Mouse (Mus musculus) ZHBTc4 (cell line): ENCODE results near the gene Rpl10.
A peak's percentile ranks its signal among the peaks of the same experiment; 100 is the strongest.

Experiments used
- DNase-seq: peaks from one replicate; pipeline ENCODE4 v3.0.0-alpha.2; 2011; ENCODE audit warnings: low read depth, low spot score

The Rpl10 gene

GRCm38 (mm10) chrX:74270062-74270901 is at the start of gene Rpl10:
Gene Rpl10 (plus strand): TSS chrX:74270812.
- DNase-seq = peak; percentile 96

GRCm38 (mm10) chrX:74230038-74230437 is 40.6 kb upstream of the Rpl10 start:
- DNase-seq = no peak

- no peak for DNase-seq
These were observed 37.4 kb upstream of the Rpl10 start for GRCm38 (mm10) chrX:74233196-74233595.

DNA sequence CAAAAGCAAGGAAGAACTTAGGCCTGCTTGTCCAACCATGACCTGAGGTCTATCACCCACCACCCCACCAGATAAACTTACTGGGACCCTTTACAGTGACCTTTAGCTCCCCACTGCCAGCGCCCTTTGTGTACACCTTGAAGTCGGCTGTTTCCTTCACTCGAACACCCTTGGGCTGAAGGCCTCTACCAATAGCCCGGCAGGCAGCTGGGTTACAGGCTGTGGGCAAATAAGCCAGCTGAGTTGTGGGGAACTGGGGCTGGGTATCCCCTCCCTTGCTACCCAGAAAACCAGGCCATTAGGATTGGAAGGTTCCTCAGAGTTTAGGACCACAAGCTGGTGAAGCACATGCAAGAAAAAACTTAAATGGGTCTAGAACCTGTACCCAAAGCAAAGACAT is 30.3 kb upstream of the Rpl10 start:
- DNase-seq = no peak

- DNase-seq = no peak
These were observed 27.2 kb upstream of the Rpl10 start for GRCm38 (mm10) chrX:74243396-74243795.

- peak; percentile 40 for DNase-seq
These were observed 26.8 kb upstream of the Rpl10 start for GRCm38 (mm10) chrX:74243807-74244206.

GRCm38 (mm10) chrX:74244614-74245083 is 26.0 kb upstream of the Rpl10 start:
- DNase-seq = peak; percentile 66

DNA sequence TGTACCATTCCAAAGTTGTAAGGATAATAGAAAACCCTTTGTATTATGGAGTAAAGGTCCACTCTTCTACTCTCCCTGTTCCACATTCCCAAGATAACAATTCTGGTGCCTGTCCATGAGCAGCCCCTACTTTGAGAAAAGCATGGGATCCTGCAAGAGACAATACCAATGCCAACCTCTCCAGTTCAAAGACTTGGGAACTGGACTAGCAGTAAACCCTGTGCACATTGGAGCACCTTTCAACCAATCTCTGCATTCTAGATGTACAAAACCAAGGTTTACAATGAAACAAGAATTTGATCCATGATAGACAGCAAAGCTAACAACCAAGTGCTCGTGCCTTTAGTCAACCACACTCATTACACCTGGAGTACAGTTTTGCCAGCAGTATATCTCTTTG is 25.5 kb upstream of the Rpl10 start:
- DNase-seq = no peak

- DNase-seq = peak; percentile 81
These were observed 24.9 kb upstream of the Rpl10 start for GRCm38 (mm10) chrX:74245687-74246086.

DNA sequence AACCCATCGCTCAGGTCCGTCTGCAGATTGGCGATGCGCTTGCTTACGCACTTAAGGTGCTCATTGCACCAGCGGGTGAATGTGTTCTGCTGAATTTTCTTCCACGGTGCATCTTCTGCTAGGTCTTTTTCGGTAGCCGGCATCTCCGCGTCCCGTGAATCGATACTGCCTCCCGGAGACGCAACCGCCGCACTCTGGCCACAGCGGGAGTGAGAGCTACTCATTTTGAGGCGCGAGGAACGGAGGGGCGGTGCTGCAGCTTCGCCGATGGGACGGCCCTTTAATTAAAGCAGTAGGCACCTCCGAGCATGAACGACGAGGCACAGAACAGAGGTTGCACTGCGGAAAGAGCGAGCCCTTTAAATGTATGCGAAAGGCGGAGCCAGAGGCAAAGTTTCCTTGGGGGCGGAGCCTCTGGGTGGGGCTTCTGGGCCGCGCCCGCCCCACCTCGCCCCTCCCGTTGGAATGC is 24.4 kb upstream of the Rpl10 start:
- DNase-seq = peak; percentile 94

DNA sequence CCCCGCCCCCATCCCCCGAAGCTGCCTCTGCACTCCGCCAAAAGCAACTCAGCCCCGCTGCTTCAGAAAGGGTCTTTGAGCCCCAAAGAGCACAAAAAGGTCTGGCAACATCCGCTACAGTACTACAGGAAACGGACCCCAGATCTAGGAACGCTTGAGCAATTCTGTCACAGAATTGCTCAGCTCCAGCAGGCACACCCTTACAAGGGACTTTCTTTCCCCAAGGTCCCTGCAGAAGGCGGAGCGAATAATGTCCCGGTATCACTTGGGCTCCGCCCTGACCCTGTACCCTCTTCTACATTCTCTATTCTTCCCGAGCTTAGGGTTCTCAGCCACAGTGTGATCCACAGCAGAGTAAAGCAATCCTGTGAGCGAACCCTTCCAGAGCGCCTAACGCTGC is 23.9 kb upstream of the Rpl10 start:
- no peak for DNase-seq

DNA sequence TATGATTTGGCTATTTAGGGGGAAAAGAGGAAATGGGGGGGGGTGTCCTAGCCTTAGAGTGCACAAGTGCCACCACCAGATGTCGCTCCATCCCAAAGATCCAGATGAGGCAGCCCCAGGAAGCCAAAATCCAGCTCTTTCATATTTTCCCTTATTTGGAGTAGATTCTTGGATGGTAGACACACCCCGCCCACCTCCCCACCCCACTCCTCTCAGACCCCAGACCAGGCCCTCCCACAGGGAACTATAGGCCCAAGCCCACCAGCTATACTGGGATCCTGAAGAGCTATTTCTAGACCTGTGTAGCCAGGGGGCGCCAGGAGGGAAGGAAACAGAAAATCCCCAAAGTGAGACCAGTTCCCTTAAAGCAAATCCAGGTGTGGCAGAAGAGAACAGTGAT is 22.0 kb upstream of the Rpl10 start:
- peak; percentile 62 for DNase-seq

DNA sequence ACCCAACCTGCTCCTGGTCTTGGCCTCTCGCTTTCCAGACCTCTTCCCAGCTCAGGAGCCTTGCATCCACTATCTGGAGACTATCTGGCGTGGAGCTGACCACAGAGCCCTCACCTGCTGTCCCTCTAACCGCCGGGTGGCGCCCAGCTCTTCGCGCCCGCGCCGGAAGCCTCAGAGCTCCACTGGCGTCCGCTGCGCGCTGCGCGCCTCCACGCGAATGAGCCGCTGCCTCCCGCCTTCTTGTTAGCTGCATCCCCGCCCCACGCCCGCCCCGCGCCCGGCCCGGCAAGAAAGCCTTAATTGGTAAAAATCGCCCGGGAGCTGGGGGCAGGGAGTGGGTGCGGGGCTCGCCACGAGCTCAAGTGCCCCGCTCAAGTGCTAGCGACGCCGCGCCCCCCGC is 21.0 kb upstream of the Rpl10 start, which contains the start of gene Flna:
Gene Flna, minus strand, starts transcription at position 206 of the 400 bp plus-strand sequence.
- DNase-seq = peak; percentile 48

- peak; percentile 97 for DNase-seq
These were observed 16.3 kb upstream of the Rpl10 start, which contains the start of gene Emd for GRCm38 (mm10) chrX:74254153-74254887. Gene Emd (plus strand): TSS chrX:74254687.

DNA sequence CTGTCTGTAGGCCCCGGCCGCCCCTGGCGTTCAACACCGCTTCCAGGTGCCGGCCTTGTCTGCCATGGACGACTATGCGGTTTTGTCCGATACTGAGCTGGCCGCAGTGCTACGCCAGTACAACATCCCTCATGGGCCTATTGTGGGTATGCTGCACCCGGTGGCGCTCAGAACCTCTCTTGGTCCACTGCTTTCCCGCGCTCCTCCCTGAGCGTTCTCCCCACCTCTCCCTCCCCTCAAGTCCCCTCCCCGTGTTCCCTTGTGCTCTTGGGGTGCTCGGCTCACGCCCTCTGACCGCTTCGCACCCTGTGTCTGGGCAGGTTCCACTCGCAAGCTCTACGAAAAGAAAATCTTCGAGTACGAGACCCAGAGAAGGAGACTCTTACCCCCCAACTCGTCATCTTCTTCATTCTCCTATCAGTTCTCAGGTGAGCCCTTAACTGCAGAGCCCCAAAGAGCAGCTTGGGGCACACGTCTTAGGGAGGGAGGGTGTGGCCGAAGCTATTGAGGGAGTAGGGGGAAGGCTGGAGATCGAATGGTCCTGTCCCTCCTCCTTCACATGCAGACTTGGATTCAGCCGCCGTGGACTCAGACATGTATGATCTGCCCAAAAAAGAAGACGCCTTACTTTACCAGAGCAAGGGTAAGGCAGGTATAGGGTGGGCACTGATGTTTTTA is 15.6 kb upstream of the Rpl10 start:
- no peak for DNase-seq

DNA sequence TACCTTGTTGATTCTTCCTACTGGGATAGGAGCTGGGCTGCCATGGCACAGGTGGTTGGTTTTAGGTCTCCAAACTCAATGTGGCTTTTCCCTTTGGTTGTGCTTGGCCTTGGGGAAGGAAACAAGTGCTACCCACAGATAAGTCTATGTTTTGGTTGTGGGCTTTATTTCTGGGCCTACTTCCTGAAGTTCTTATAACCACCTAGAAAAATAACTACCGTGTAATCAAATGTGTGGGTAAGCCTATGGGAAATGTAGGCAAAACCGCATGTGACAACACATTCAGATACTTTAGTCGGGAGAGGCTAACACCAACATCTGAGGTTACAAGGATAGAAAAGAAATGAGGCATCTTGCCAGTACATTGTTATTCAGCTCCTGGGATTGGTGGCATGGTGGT is 12.9 kb upstream of the Rpl10 start:
- DNase-seq = no peak

GRCm38 (mm10) chrX:74269736-74270061 is 913 bp upstream of the Rpl10 start:
- DNase-seq = no peak

DNA sequence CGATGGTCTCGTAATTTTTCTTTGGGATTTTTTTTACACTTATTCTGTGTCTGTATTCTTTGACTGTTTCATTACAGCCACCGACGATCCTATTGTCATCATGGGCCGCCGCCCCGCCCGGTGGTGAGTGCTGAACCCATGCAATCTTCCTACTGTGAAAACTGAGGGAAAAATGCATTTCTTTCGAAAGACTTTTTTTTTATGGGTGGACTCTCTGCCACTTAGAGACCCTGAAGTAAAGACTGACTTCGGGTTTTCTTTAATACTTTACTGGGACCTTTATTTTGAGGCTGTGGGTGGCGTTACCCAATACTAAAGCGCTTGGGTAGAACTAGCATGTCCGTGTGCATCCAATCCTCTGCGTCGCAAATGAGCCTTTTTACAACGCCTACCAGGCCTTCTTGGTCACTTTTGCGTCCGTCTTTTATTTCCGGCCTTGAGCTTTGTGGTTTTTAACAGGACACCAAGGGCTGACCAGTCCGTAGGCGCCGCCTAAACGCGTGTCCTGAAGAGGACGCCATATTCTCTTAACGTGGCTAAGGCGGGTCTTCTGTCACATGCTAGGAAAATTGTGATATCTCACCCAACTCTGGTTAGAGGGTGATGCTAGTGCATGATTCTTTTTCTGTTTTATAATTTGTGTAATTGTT is 415 bp downstream of the Rpl10 start:
- peak; percentile 40 for DNase-seq

DNA sequence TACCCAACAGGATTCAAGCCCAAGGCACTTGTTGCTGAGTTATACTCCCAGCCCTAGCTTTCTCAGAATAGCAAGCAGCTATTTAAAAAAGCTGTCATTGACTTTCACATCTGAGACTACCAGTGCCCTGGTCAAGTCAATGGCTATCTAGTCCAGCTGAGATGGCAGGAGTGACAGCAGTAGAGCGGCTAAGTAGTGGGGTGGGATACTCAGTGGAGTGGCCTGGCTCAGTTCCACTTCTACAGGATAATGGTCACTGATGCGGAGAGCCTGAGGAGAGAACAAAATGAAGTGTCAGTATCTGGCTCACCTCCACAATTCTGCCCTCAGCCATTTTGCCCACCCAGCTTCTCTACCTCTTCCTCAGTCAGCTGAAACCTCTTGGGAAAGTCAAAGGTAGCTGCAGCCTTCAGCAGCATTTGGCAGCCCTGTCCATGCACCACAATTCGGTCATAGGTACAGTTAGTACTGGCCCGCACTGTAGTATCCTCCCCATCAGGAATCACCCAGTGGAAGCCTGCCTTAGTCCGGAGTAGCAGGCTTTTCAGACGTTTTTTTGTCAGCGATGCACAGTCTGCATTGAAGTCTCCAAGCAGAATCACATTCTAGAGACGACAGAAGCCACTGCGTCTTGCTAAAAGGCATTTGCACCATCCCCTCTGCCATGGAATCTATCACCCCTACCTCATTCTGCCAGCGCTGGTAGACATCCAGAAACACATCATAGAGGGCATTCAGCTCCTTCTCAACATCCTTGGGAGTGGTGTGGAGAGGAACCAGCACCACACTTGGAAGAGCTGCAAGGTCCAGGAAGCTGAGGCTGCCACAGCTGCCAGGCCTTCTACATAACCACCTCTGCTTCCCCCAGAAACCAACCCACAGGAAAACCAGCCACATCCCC is 3.1 kb downstream of the Rpl10 start:
- peak; percentile 67 for DNase-seq

DNA sequence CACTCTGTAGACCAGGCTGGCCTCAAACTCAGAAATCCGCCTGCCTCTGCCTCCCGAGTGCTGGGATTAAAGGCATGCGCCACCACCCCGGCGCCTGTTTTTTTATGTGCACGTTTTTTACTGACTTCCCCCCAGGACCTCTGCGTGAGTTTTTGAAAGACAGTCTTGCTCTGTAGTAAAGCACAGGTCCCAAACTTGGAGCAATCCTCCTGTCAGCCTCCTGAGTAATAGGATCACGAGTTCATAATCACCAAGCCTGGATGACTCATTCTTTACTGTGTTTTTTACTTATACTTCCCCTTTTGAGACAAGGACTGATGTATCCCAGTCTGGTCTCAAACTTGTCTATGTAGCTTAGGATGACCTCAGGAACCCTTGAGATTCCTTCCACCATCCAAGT is 7.3 kb downstream of the Rpl10 start:
- no peak for DNase-seq
